Mouse (Mus musculus) splenic B cell, adult 2 months (primary cell): ENCODE measurements at regions not wholly inside any gene's neighbourhood (a gene's known extent, or its start where the extent isn't known, plus 50 kb on each side); places are given as distances from the start of the nearest gene placed in this dataset.
A peak's percentile ranks its signal among the peaks of the same experiment; 100 is the strongest.

ENCODE experiments used
- DNase-seq: peaks from one replicate; pipeline ENCODE4 v3.0.0-alpha.2; 2011; ENCODE audit warnings: low read depth, low spot score
- H3K27me3 ChIP-seq: 2 replicates; pipeline ENCODE4 v1.6.1; 2012; ENCODE audit warnings: mild to moderate bottlenecking, low read length, moderate library complexity, mixed read lengths; ENCODE audit not compliant: control insufficient read depth, poor library complexity, insufficient read depth, severe bottlenecking
- H3K36me3 ChIP-seq: 2 replicates; pipeline ENCODE4 v1.6.1; 2012; ENCODE audit warnings: mild to moderate bottlenecking, low read length, moderate library complexity, mixed read lengths; ENCODE audit not compliant: control insufficient read depth, poor library complexity, insufficient read depth, severe bottlenecking

- no peak for DNase-seq
- no peaks in the 10 kb centered on the region for H3K27me3 ChIP-seq
- H3K36me3 ChIP-seq, result no peaks in the 10 kb centered on the region
Measured at GRCm38 (mm10) chr16:19024010-19024532, 147.2 kb downstream of the Hira start.

- no peaks in the 10 kb centered on the region for H3K27me3 ChIP-seq
- no peak for DNase-seq
- H3K36me3 ChIP-seq, result no peaks in the 10 kb centered on the region
Measured at GRCm38 (mm10) chr16:19025227-19025932, 148.5 kb downstream of the Hira start.

- no peaks in the 10 kb centered on the region for H3K27me3 ChIP-seq
- no peaks in the 10 kb centered on the region for H3K36me3 ChIP-seq
- peak; percentile 68 for DNase-seq
Measured at GRCm38 (mm10) chr16:19027096-19027495, 150.3 kb downstream of the Hira start.

- no peaks in the 10 kb centered on the region for H3K36me3 ChIP-seq
- no peak for DNase-seq
- H3K27me3 ChIP-seq, result no peaks in the 10 kb centered on the region
Measured at GRCm38 (mm10) chr16:19032582-19032981, 155.7 kb downstream of the Hira start.

- DNase-seq, result no peak
- H3K36me3 ChIP-seq, result no peaks in the 10 kb centered on the region
Measured at GRCm38 (mm10) chr16:19035781-19036180, 158.9 kb downstream of the Hira start.

GRCm38 (mm10) chr16:19037681-19038080 lies 160.8 kb downstream of the Hira start:
- DNase-seq, result no peak
- Histone ChIP-seq H3K27me3 (no peaks in the 10 kb centered on the region), H3K36me3 (no peaks in the 10 kb centered on the region)

More at GRCm38 (mm10) chr16:19035781-19036180, 158.9 kb downstream of the Hira start:
- H3K27me3 ChIP-seq, result no peaks in the 10 kb centered on the region

GRCm38 (mm10) chr16:19052791-19053190 lies 176.0 kb downstream of the Hira start:
- no peaks in the 10 kb centered on the region for H3K36me3 ChIP-seq
- peak; percentile 86 for DNase-seq
- no peaks in the 10 kb centered on the region for H3K27me3 ChIP-seq

GRCm38 (mm10) chr16:19060343-19060742 lies 183.5 kb downstream of the Hira start:
- H3K27me3 ChIP-seq, result no peaks in the 10 kb centered on the region
- no peak for DNase-seq
- peaks cover 4% of the 10 kb centered on the region; the same call in 1 of the 2 replicates for H3K36me3 ChIP-seq

- no peak for DNase-seq
- peaks cover 12% of the 10 kb centered on the region; the same call in 1 of the 2 replicates for H3K36me3 ChIP-seq
- no peaks in the 10 kb centered on the region for H3K27me3 ChIP-seq
Measured at GRCm38 (mm10) chr16:19061796-19062195, 185.0 kb downstream of the Hira start.

- no peaks in the 10 kb centered on the region for H3K27me3 ChIP-seq
- peak; percentile 58 for DNase-seq
- peaks cover 12% of the 10 kb centered on the region; the same call in 1 of the 2 replicates for H3K36me3 ChIP-seq
Measured at GRCm38 (mm10) chr16:19062557-19063400, 185.9 kb downstream of the Hira start.

- Histone ChIP-seq H3K36me3 (peaks cover 12% of the 10 kb centered on the region; the same call in 1 of the 2 replicates), H3K27me3 (no peaks in the 10 kb centered on the region)
- peak; percentile 37 for DNase-seq
Measured at GRCm38 (mm10) chr16:19063401-19063762, 186.5 kb downstream of the Hira start.

- Histone ChIP-seq H3K36me3 (peaks cover 12% of the 10 kb centered on the region; the same call in 1 of the 2 replicates), H3K27me3 (no peaks in the 10 kb centered on the region)
- peak; percentile 74 for DNase-seq
Measured at GRCm38 (mm10) chr16:19064397-19064796, 187.6 kb downstream of the Hira start.

GRCm38 (mm10) chr16:19065543-19066141 lies 188.8 kb downstream of the Hira start:
- Histone ChIP-seq H3K36me3 (peaks cover 12% of the 10 kb centered on the region; the same call in 1 of the 2 replicates), H3K27me3 (no peaks in the 10 kb centered on the region)
- no peak for DNase-seq

- peaks cover 8% of the 10 kb centered on the region; the same call in 1 of the 2 replicates for H3K36me3 ChIP-seq
- DNase-seq, result peak; percentile 77
- no peaks in the 10 kb centered on the region for H3K27me3 ChIP-seq
Measured at GRCm38 (mm10) chr16:19066700-19067310, 190.0 kb downstream of the Hira start.
